Mouse (Mus musculus): ENCODE measurements around the gene AA467197.

GRCm38 (mm10) chr2:122637526-122637997 is 776 bp downstream of the AA467197 start:
- TF ChIP-seq CTCF (IDR thresholded peaks at IDR 0.05) (no peak), EP300 (IDR thresholded peaks at IDR 0.05; ENCODE audit: insufficient read depth, low read depth, low read length) (no peak), POLR2A (IDR thresholded peaks at IDR 0.05; ENCODE audit: insufficient read depth, low read depth, low read length) (no peak)
